Comparison of ENCODE assay signal across 8 mouse cellular contexts in genomic region chr2:91236601-91237510, GRCm38 (mm10). TPM values are rescaled to one million over a fixed set of nuclear protein-coding genes. Genes with fewer than 3 reads are reported as not detected.
DNase-seq lines count a peak whose midpoint lies in the region; ATAC-seq lines count a peak whose summit lies in the region.

Gene Ddb2 (minus strand): TSS chr2:91236982.

- 0 out of 2 replicates have a peak, but pooled peaks cover 4% of the 10 kb centered on the region for H3K4me1 ChIP-seq in forebrain, embryonic 14.5 days (ENCODE audit: control insufficient read depth, insufficient read depth, low read length)
- peaks cover 7% of the 10 kb centered on the region for H3K4me1 ChIP-seq in neural tube, embryonic 15.5 days

- WGBS in forebrain, embryonic 14.5 days = under 1% methylated on average over 48 of the region's 48 CpGs
- under 1% methylated on average over 47 of the region's 48 CpGs for WGBS in neural tube, embryonic 15.5 days

- H3K9ac ChIP-seq in forebrain, embryonic 14.5 days (ENCODE audit: low read length) = peak within 1 kb of the TSS; percentile 55
- peak within 1 kb of the TSS; percentile 64 for H3K9ac ChIP-seq in neural tube, embryonic 15.5 days (replicated peaks)

- H3K27ac ChIP-seq in forebrain, embryonic 14.5 days (ENCODE audit: low read depth, low read length) = peak within 1 kb of the TSS; percentile 76
- peak within 1 kb of the TSS; percentile 93 for H3K27ac ChIP-seq in neural tube, embryonic 15.5 days (replicated peaks)

- no peaks in the 10 kb centered on the region for H3K36me3 ChIP-seq in forebrain, embryonic 14.5 days (ENCODE audit: control insufficient read depth, insufficient read depth, low read length)
- H3K36me3 ChIP-seq in neural tube, embryonic 15.5 days = peaks cover 10% of the 10 kb centered on the region; the same call in 1 of the 2 replicates

- H3K27me3 ChIP-seq in forebrain, embryonic 14.5 days (replicated peaks; ENCODE audit: control insufficient read depth, insufficient read depth, low read length) = no peaks in the 10 kb centered on the region
- H3K27me3 ChIP-seq in neural tube, embryonic 15.5 days (replicated peaks) = no peaks in the 10 kb centered on the region

- peak within 1 kb of the TSS; percentile 77 for H3K4me2 ChIP-seq in forebrain, embryonic 14.5 days (ENCODE audit: low read length)
- peak within 1 kb of the TSS; percentile 88 for H3K4me2 ChIP-seq in neural tube, embryonic 15.5 days

- peak; percentile 98 for ATAC-seq in forebrain, embryonic 14.5 days
- peak; percentile 98 for ATAC-seq in neural tube, embryonic 15.5 days (ENCODE audit: low FRiP score)

- no peaks in the 10 kb centered on the region for H3K9me3 ChIP-seq in forebrain, embryonic 14.5 days (replicated peaks; ENCODE audit: control insufficient read depth, low read length)
- H3K9me3 ChIP-seq in neural tube, embryonic 15.5 days (replicated peaks) = no peaks in the 10 kb centered on the region

- intact Hi-C loops in heart, postnatal 14 days (cut with DNase I) = loop anchor here (5.0 kb wide), 1 partner anchor 120 kb away; the partner anchor contains the start of gene Mybpc3

- peak; percentile 96 for DNase-seq in ES-CJ7 (ENCODE audit: low read depth, low spot score)
- DNase-seq in cerebellum, adult 11 months = peak; percentile 88
- peak; percentile 97 for DNase-seq in forebrain, embryonic 14.5 days (ENCODE audit: low spot score)
- peak; percentile 94 to 95 for DNase-seq in heart, postnatal 14 days
- DNase-seq in layer of hippocampus, adult 11-12 months (ENCODE audit: low spot score) = peak; percentile 90
- peak; percentile 89 to 95 for DNase-seq in lung, adult 18-20 months
- peak; percentile 95 for DNase-seq in testis, postnatal 14 days (ENCODE audit: low spot score)

- H3K4me3 ChIP-seq in forebrain, embryonic 14.5 days (ENCODE audit: low read depth, low read length) = peak within 1 kb of the TSS; percentile 55
- H3K4me3 ChIP-seq in neural tube, embryonic 15.5 days (replicated peaks) = peak within 1 kb of the TSS; percentile 61

RNA-seq across cellular contexts. Expression of gene Ddb2, which starts in this region (rescaled TPM):
- 9.4 and 9.9 TPM in 2 replicates for polyA plus RNA-seq in forebrain, embryonic 14.5 days (2014; fragmentation: Nextera tagmentation; extraction: Ambion mirVana)
- 1 to 10 TPM; 4.6 to 6.3 TPM for total RNA-seq in heart, postnatal 14 days (2021)
- 17.5 and 20.2 TPM in 2 replicates for polyA plus RNA-seq in neural tube, embryonic 15.5 days (2015; fragmentation: Nextera tagmentation; extraction: Ambion mirVana)

Comparison
In these comparisons a context has a peak if more than half of its experiments do, and no peak if none do; other contexts are left out.
1. Peak in every context shown above with its lines: DNase-seq, ATAC-seq, H3K4me3 ChIP-seq and H3K27ac ChIP-seq.